Mouse (Mus musculus) retina, adult 2 months (tissue): ENCODE data around the gene Akap17b.
A peak's percentile ranks its signal among the peaks of the same experiment; 100 is the strongest.
"Not testable (repeated sequence)": the region's sequence is repeated elsewhere in the genome, so short reads cannot be mapped to it uniquely, and the experiment has no call there.

ENCODE experiments used
- DNase-seq: peaks from one replicate; pipeline ENCODE4 v3.0.0-alpha.2; 2012; ENCODE audit warnings: low read depth, low spot score

Gene Akap17b

GRCm38 (mm10) chrX:36644657-36645551 is at the start of gene Akap17b:
Gene Akap17b (minus strand): TSS chrX:36645395.
- peak; percentile 63 for DNase-seq

- no peak for DNase-seq
These were observed 46.2 kb upstream of the Akap17b start for GRCm38 (mm10) chrX:36691365-36691764.

GRCm38 (mm10) chrX:36689655-36690054 is 44.5 kb upstream of the Akap17b start:
- no peak for DNase-seq

GRCm38 (mm10) chrX:36676836-36677235 is 31.6 kb upstream of the Akap17b start:
- no peak for DNase-seq

GRCm38 (mm10) chrX:36672708-36673107 is 27.5 kb upstream of the Akap17b start:
- no peak for DNase-seq

- no peak for DNase-seq
These were observed 5.1 kb downstream of the Akap17b start for GRCm38 (mm10) chrX:36640046-36640445.

- DNase-seq: no peak
These were observed 14.4 kb downstream of the Akap17b start for GRCm38 (mm10) chrX:36630771-36631170.

GRCm38 (mm10) chrX:36628102-36628501 is 17.1 kb downstream of the Akap17b start:
- no peak for DNase-seq

- DNase-seq: no peak
These were observed 36.1 kb downstream of the Akap17b start for GRCm38 (mm10) chrX:36609117-36609516.

GRCm38 (mm10) chrX:36604040-36604439 is 41.2 kb downstream of the Akap17b start:
- DNase-seq: no peak

GRCm38 (mm10) chrX:36602926-36603325 is 42.3 kb downstream of the Akap17b start:
- DNase-seq: no peak

- DNase-seq: no peak
These were observed 45.1 kb downstream of the Akap17b start for GRCm38 (mm10) chrX:36600066-36600465.

- DNase-seq: no peak
These were observed 45.5 kb downstream of the Akap17b start for GRCm38 (mm10) chrX:36599656-36600055.

- no peak for DNase-seq
These were observed 46.3 kb downstream of the Akap17b start for GRCm38 (mm10) chrX:36598861-36599344.

- no peak for DNase-seq
These were observed 46.8 kb downstream of the Akap17b start for GRCm38 (mm10) chrX:36598390-36598810.

- peak; percentile 67 for DNase-seq
These were observed 47.3 kb downstream of the Akap17b start, which contains the start of gene Pgrmc1 for GRCm38 (mm10) chrX:36597707-36598389. Gene Pgrmc1 (plus strand): TSS chrX:36598206.

GRCm38 (mm10) chrX:36596483-36597120 is 48.6 kb downstream of the Akap17b start:
- not testable (repeated sequence) for DNase-seq

GRCm38 (mm10) chrX:36595247-36595646 is 49.9 kb downstream of the Akap17b start:
- no peak for DNase-seq

- DNase-seq: no peak
These were observed 53.7 kb downstream of the Akap17b start for GRCm38 (mm10) chrX:36591539-36591938.

GRCm38 (mm10) chrX:36591120-36591519 is 54.1 kb downstream of the Akap17b start:
- no peak for DNase-seq

GRCm38 (mm10) chrX:36590266-36590665 is 54.9 kb downstream of the Akap17b start:
- DNase-seq: no peak
